Mouse (Mus musculus): Measurements from ENCODE around the gene 1600012H06Rik.
A peak's percentile ranks its signal among the peaks of the same experiment; 100 is the strongest.
"Not testable (repeated sequence)": the region's sequence is repeated elsewhere in the genome, so short reads cannot be mapped to it uniquely, and the experiment has no call there.

1600012H06Rik gene

DNA sequence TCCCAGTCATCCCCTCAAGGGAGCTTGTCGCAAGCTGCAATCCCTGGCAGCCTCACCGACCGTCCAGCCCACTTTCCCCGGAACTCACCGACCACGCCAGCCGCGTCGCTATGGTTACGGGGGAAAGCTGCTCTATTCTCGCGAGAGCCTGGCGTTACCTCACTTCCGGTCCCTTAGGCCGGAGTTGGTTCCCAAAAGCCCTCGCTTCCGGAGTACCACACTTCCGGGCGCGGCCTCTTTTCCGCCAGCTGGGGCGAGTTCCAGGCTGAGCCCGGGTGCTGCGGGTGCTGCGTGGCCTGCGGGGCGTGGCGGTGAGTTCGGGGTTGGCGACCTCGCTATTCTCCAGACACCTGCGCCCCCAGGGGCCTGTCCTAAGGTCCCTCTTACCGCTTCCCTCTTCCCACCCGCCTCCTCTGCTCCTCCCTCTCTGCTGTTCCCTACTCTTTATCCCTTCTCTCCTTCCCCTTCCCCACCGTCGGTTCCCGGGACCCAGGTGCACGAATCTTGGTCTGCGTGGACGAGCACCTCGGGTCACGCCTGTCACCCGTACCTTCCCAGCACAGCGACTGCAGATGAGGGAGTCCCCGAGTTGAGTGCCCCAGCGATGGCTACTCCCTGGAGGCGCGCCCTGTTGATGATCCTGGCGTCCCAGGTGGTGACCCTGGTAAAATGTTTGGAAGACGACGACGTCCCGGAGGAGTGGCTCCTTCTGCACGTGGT, at the start of gene 1600012H06Rik, which contains the start of gene Wdr27:
1600012H06Rik (plus strand) TSS at position 176 of the 720 bp plus-strand sequence.
Wdr27 (minus strand) TSS at position 150 of the 720 bp plus-strand sequence.
- DNase-seq, result peak; percentile 98 to 99

DNA sequence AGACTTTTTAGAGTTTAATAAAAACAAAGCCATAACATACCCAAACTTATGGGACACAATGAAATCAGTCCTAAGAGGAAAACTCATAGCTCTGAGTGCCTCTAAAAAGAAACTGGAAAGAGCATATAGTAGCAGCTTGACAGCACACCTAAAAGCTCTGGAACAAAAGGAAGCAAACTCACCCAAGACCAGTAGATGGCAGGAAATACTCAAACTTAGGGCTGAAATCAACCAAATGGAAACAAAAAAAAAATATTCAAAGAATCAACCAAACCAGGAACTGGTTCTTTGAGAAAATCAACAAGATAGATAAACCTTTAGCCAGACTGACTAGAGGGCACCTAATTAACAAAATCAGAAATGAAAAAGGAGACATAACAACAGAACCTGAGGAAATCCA, 47.9 kb upstream of the 1600012H06Rik start:
- DNase-seq, result not testable (repeated sequence)

DNA sequence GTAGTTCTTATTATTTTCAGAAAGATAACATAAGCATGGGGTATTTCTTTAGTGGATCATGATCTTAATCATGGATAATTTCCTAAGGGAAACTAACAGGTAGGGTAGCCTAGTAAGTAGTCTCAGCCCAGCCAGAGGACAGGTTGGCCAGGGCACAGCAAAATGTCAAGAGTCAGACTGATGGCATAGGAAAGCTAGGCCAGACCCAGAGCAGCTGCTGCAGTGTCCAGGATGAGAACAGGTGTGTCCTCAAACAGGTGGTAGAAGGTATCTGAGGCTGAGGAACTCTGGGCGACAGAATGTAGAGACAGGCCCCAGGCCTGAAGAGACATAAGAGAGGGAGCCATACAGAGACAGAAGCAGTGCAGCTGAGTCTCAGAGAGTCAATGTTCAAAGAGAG, 44.0 kb upstream of the 1600012H06Rik start:
- no peak for DNase-seq

DNA sequence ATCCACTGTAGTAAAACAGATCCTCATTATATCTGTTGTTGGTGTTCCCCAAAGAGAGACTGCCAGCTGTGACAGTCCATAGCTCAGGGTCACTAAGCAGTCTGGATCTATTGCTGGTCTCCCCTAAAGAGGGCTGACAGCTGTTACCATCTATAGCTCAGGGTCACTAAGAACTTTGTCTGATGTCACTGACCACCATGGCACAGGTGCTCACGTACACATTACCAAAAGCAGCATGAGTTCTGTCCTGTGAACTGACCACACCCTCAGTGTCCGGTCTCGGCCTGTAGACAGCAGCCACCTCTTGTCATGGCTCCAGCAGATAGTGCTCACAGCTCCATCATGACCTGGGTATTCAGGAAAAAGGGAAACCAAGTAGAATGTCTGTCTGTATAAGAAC, 39.8 kb upstream of the 1600012H06Rik start:
- no peak for DNase-seq

DNA sequence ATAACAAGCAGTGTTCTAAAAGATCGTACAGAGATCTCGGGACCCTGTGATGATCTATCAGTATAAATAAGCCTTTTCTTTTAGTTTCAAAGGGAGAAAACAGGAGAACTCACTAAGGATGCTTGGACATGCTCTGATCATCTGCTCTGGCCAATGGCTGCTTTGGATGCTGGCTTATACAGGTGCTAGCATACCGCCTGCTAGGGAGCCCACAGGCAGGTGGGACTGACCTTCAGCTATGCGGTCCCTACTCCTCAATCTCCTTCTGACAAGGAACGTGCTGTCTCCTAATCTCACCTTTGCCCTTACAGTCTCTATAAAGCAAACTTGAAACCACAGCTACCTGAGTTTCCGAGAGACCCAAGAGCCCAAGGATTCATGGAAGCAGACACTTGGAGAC, 38.8 kb upstream of the 1600012H06Rik start:
- no peak for DNase-seq

DNA sequence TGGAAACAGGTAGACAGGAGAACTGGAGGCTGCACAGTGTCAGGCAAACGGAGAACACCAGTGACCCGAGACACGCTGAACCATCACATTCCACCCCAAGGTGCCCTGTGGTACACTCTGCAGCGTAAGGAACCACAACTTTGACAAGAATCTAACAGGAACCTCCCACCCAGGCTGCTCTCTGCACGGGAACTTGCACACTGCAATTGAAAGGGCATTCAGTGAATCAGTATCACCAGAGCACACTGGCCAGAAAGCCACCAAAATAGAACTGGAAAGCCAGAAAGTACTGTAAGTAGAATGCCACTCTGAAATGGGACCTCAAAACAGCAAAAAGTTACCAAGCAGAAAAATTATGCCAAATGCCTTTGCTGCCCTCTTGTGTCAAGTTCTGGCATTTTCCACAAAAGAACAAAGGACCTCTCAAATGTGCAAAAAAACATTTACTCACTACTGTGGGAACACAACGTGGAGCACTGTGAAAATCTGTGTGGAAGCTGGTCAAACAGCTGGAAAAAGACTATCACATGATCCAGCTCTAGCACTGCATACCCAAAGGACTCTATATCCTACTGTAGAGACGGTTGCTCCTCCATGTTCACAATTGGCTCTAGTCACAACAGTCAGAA, 38.2 kb upstream of the 1600012H06Rik start:
- DNase-seq, result peak; percentile 86 to 87

DNA sequence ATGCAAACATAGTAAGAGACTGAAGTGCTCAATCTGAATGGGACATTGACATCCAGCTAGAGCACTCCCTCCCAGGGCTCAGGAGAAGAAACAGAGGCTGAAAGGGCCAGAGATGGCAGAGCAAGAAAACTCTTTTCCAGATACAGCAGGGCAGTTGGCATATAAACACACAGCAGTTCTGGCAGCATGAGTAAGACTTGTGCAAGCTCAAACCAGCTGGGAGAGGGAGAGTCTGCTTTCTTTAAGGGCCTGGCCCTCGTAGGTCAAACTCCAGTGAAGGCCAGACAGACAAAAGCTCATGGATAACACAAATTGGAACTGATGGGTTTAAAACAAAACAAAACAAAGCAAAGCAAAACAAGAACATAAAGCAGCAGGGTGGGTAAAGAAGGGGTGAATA, 36.4 kb upstream of the 1600012H06Rik start:
- no peak for DNase-seq

DNA sequence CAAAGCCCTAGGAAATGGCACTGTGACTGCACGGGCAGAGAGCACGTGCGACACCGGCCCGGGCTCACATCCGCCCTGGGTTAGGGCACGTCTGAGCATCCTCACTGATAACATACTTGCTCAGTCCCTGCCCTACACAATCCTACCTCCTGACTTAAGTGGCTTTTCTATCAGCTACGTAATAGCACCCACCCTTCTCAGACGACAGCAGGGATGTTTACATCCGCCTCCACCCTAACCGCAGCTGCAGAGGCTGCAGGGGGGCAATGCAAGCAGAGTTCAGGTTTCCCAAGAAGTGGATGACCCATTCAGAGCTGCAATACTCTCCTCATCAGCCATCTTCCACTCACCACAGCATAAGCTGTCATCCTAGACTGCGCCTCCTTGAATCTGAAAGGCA, 35.8 kb upstream of the 1600012H06Rik start:
- no peak for DNase-seq

DNA sequence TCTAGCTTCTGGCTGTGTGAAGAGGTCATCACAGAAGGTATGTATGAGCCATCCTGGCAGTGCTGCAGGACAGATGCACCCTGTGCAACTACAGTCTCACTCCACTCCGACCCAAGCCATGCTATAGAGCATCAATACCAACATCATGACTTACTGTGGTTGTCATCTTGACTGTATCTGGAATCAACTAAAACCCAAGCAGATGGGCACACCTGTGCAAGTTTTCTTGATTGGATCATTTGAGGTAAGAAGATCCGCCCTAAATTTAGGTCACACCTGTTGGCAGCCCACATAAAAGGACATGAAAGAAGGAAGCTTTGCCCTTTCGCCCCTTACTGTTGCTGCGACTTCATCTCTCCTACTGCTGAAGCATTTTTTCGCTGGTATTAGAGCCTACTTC, 33.7 kb upstream of the 1600012H06Rik start:
- no peak for DNase-seq

DNA sequence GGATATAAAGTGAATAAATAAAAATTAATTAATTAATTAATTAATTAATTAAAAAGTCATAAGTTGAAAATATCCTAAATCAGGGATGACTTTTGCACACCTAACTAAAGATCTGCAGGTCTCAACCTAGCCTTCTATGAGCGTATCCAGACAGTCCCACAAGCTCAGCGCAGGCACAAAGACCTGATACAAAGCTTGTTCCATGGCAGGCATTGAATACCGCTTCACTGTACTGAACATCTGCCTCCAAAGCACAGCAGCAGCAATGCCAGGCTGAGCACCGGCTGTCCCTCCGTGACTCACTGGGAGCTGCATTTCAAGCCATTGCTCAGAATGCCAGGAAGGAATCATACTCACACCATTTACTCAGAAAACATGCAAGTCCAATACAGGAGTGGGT, 32.2 kb upstream of the 1600012H06Rik start:
- DNase-seq, result no peak

DNA sequence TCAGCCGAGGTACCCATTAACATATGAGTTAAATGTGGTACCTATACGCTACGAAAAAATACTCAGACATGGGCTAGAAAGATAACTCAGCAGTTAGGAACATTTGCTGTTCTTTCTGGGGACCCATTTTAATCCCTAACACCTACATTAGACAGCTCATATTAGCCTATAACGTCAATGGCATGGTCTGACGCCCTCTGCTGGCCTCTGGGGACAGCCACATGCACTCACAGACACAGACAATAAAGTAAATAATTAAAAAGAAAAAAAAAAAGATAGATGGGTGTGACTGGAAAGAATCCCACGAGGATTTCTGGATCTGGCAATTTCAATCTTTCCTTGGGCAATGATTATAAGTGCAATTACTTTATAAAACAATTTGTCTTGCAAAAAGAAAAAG, 30.6 kb upstream of the 1600012H06Rik start:
- DNase-seq, result no peak

DNA sequence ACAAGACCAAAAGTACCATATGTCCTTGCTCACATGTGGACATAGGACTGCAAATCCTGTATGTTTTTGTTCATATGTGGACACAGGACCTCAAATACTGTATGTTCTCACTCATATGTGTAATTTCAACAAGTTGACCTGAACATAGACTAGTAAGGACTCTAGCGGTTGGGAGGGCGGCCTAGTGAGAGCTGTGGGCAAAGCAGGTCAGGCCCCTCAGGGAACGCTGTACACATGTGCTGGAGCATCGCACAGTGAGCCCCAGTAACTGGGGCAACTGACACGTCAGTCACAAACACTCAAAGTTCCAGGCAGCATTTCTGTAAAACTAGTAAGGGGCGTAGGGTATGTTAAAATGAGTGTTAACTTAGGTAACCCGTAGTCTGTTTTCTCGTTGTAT, 30.0 kb upstream of the 1600012H06Rik start:
- no peak for DNase-seq

DNA sequence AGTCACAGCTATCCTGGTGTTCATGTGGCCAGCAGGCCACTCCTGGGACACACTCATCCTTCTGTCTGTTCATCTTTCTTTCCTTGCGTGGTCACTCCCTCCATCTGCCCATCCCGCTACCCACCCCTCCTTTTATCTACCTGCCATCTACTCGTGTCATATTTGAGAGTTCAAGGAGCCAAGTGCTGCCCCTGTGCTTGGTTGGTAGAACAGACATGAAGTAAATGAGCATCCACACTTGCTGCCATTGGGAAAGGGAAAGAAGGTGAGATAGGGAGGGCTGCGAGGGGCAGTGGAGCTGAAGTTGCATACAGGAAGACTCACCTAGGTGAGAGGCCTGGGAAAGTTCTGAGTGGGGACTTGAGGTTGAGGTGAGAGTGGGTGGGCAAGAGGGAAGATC, 28.6 kb upstream of the 1600012H06Rik start:
- no peak for DNase-seq

DNA sequence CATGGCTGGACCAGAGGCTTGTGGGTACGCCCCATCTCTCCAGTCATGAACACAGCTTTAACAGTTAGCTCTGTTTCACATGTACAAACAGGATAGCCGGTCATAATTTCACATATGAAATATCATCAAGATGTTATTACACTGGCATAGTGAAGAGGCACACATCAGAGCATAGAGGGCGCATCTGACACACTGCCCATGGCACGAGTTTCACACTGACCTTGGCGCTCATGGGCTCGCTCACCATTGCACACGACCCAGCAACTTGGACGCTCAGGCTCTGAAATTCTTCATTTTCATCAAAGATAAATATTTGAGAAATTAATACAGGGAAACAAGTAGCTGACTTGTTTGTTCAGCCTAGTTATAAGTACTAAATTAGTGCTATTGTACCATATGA, 25.1 kb upstream of the 1600012H06Rik start:
- no peak for DNase-seq

DNA sequence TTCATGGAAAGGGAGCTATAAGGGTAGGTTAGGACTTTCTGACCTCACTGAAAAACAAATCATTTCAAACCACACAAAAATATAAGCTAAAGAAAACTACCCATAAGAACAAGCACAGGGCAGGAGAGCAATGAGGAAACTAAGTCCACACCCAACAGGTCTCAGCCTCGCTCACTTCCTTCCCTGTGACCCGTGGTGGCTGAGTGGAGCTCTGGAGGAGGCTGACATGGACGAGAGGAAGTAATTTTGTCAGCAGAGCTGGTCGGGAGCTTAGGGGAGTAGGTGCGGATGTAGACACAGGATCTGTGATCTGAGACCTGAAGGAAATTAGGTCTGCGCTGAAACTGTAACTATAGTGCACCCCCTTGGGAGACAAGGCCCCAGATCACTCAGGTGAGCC, 21.4 kb upstream of the 1600012H06Rik start:
- no peak for DNase-seq

DNA sequence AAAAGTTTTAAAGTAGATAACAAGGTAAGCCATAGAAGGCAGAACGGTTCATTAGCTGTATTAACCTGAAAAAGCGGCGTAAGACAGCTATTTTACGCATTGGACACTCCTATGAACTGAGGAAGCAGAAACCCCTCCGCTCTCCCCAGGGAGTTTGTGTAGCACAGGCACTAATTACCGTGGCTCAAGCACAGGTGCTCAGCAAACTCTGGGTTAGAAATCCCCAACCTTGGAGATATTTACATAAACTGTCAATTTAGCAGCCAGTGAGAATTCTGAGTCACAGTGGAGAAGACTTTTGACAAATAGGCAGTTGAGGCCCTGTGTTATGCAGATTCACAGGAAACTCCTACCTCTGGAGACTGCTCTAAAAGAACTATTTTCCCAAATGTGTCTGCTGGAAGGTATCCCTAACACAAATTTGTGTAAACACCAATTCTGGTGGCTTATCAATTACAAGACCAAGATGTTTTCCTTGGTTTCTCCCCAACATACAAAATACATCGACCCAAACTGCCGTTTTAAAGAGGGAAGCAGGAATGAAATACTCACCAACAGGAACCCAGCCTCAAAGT, 15.3 kb upstream of the 1600012H06Rik start:
- no peak for DNase-seq

DNA sequence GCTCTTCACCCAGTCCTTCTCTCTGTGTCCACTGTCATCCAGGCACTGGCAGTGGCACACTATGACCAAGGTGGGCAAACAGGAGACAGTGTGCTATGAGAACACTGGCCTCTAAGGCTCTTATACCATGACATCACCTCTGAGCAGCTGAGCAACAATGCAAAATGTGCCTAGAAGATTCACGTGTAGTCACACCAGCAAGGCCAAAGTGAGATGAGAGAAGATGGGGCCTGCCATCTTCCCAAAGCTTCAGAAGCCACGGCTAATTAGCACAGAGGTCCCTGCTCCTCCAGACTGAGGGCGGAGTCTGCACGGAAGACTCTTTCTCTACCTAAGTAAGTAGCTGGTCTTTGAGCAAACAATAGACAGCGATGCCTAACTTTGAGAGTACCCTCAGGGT, 14.4 kb upstream of the 1600012H06Rik start:
- no peak for DNase-seq

DNA sequence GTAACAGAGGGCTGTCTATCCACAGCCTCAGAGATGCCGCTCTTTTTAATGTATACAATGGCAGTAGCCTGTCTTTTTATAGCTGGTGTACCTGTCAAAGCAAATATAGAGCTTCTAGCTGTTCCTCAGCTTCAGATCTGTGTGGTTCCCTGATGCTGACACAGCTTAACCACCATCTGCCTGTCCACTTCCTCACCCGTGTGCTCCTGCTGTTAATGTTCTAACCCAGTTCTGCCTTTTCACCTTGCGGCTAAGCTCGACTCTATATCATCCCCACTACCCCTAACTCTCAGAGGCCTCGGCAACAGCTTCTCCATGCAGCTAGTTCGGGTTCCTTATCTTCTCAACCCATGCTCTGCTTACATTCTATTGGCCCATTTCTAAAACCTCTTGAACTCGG, 12.3 kb upstream of the 1600012H06Rik start:
- DNase-seq, result no peak

DNA sequence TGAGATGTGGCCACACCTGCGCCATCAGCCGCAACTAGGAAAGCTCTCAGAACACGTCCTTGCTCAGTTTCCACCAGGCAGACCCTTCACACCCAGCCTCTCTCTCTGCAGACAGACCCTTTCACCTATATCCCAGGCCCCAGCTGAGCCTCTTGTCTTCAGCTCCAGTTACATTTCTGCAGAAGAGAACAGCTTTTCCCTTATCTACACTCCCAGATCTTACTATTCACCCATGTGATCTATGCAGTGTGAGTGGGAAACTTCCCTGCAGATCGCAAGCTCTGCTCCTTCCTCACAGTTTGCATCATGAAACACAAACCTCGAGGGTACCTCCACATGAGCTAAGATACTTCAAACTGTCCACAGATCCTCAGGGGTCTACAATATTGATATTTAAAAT, 11.5 kb upstream of the 1600012H06Rik start:
- no peak for DNase-seq

DNA sequence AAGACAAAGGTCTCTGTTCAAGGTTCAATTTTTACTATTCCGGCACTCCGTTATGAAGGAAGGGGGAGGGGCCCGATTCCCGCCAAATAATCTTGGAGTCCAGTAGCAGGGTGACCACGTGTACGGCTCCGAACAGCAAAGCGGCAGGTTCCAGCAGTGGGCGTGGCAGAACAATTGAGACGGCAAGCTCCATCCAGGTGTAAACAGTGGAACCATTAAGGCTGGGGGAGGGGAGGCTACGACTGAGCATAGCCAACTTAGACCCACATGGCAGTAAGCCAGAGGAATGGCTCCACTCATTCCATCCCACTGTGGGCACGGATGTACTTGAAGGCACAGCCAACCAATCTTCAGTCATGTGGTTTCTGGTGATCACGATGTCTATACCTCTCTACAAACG, 7.7 kb upstream of the 1600012H06Rik start:
- DNase-seq, result not testable (repeated sequence)

DNA sequence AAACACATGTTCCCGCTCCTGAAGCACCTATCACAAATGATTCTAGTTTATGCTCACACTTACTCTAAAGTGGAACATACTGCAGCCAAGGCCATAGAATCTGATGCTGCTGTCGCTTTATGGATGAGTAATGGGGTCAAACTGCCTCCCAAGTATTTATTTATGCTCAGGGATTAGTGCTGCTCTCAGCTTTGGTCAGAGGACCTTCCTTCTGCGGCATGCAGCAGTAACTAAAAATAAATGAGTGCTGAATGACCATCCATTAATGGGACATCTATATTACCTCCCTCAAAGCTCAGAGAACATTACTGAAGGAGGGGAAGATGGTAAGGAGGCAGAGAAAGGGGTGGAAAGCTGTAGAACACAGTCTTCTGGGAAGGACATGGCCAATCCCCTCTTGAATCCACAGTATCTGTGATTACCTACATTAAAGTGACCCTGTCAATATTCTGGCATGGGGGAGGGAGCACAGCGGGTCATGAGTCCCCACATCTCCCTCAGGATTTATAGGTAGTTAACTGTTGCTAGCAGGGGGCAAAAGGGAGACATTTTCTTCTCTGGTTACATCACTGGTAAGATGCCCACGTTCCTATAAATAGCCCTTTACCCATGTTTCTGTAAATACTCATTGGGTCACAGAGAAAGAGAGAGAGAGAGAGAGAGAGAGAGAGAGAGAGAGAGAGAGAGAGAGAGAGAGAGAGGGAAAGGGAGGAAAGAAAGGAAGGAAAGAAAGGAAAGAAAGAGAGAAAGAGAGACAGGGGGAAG, 7.0 kb upstream of the 1600012H06Rik start:
- DNase-seq, result no peak

DNA sequence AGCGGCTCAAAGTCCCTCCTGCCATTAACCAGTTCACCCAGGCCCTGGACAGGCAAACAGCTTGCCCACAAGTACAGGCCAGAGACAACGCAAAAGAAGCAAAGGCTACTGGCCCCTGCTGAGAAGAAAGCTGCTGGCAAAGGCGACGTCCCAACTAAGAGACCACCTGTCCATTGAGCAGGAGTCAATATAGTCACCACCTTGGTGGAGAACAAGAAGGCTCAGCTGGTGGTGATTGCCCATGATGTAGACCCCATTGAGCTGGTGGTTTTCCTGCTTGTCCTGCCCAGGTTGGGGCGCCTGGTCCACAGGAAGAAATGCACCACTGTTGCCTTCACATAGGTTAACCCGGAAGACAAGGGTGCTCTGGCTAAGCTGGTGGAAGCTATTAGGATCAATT, 803 bp upstream of the 1600012H06Rik start:
- DNase-seq, result peak; percentile 14 to 20

DNA sequence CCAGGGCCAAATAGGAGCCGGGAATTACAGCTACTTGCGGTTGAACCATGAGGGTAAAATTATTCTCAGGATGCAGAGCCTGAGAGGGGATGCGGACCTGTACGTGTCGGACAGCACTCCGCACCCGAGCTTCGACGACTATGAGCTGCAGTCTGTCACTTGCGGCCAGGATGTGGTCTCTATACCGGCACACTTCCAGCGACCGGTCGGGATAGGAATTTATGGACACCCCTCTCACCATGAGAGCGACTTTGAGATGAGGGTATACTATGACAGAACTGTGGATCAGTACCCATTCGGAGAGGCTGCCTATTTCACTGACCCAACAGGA, 710 bp downstream of the 1600012H06Rik start:
- DNase-seq, result no peak

DNA sequence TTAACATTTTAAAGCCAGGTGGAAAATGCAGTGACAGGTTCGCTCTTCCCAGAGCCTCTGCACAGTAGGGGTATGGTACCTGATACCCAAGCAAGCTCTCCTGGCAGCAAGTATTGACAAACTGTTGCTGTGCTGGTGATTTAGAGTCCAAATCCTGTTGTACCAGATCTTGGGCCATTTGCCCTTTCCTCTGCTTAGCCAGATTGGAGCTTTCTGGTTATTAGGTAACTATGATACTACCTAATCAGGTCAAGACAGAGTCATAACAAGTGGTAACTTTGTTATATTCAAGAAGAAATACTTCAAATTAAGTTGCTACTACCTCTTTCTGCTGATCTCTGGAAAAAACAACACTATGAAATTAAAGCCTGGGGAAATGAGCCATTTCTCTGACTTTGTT, 1.6 kb downstream of the 1600012H06Rik start:
- DNase-seq, result no peak
